Mouse (Mus musculus) erythroblast, embryonic 14.5 days (primary cell): Measurements from ENCODE around the gene Asxl2.

Experiments used
- GATA1 ChIP-seq: IDR thresholded peaks from 2 replicates; pipeline ENCODE4 v1.6.1; 2012; ENCODE audit warnings: low read length, inconsistent platforms, mixed read lengths
- TAL1 ChIP-seq: IDR thresholded peaks from 3 replicates; pipeline ENCODE4 v1.6.1; 2012; ENCODE audit warnings: low read length, inconsistent platforms, mixed read lengths

- TF ChIP-seq GATA1 (no peak), TAL1 (no peak)
These were observed 35.4 kb upstream of the Asxl2 start for GRCm38 (mm10) chr12:3391276-3391675.
